Mouse (Mus musculus): ENCODE results near the gene Kmt2b.

DNA sequence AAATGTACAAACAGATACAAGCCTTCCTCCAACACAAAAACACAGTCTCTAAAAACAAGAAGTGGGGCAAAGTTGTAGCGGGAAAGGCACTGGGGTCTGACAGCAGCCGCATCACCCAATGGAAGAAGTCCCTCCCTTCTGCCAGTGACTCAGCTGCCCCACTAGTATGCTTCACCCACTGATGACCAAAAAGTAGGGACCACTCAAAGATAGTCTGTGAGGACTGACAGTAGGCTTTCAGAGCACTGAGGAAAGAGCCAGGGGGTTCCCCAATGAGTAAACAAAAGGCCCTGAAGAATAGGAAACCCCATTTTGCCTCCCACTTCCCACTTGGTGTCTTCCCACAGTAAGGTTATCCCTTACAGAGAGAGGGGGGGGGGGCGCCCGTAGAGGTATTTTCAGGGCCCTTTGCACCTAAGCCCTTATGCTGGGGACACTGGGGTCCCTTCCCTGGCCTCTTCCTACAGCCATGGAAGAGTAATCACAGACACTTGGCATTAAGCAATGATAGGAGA, 6.0 kb upstream of the Kmt2b start:
- no peak for TF ChIP-seq CTCF (IDR thresholded peaks at IDR 0.05)
- TF ChIP-seq POLR2A (IDR thresholded peaks at IDR 0.05; ENCODE audit: insufficient read depth, low read depth, low read length), result no peak

All from heart, adult 2 months (tissue).